Mouse (Mus musculus) cerebellum, adult 8-10 months (tissue): ENCODE measurements around the gene Cbx6.

ENCODE experiments used
- DNase-seq: peaks from one replicate; pipeline ENCODE4 v3.0.0; 2022

The Cbx6 gene

DNA sequence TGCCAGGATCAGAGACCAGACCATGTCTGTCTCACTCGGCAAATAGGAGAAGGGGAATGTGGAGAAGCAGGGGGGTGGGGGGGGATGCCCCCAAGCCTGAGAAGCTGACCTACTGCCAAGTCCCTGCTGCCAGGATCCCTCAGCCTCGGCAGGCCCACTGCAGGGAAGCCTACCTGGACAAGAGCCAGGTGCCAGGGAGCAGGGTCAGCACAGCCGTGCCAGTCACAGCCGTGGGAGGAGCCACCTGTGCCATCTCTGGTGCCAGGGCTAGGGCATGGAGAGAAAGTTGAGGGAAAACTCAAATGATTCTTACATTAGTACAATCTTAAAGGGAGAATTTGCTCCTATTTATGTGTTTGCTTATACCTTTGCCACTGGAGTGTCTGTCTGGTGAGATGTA is 32.2 kb downstream of the Cbx6 start:
- peak; percentile 75 for DNase-seq

DNA sequence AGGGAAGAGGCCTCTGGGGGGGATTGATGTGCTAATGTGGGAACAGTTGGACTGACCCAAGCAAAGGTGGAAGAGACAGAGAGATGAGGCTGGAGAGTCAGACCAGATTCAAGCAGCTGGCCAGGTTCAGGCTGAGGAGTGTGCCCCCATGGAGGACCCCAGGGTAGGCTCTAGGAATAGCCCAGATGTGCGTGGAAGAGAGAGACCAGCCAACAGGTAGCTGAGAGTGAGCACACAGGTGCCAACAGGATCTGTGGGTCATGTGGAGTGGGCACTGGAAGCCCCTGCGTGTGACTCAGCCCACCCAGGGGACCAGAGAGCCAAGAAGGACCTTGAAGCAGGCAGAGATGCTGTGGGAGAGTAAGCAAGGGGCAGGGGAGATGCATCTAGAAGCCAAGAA is 32.8 kb downstream of the Cbx6 start:
- no peak for DNase-seq

DNA sequence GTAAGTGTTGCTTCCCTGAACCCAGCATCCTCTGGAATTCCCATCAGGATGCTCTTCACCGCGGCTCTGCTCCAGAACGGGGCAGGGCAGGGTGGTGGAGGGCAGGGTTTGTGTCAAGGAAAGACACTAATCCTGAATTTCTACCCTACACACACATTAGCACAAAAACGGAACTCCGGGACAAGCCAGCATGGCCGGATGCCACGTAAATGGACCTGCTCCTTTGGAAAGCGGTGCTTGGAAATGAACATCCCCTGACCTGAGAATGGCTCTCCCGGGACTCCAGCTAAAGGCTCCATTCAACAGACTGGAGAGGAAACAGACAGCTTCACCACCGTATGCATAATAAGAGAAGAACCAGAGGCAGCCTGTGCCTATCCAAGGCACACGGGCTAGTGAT is 33.8 kb downstream of the Cbx6 start:
- DNase-seq: no peak

DNA sequence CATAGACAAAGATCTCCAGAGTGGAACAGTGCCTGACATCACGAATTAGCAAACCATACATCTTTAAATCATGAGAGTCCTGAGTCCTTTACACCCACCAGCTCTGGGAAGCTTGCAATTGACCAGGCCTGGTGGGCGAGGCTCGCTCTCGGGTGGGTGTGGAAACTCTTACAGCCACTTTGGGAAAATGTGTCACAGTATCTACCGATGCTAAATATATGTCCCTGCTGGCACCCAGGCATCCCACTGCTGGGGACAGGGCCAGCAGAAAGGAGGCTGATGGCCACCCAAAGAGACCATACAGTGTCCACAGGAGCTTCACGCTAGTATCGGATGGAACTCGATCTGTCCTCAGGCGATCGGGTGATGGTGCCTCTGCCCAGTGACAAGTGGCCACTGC is 35.9 kb downstream of the Cbx6 start:
- DNase-seq: no peak

DNA sequence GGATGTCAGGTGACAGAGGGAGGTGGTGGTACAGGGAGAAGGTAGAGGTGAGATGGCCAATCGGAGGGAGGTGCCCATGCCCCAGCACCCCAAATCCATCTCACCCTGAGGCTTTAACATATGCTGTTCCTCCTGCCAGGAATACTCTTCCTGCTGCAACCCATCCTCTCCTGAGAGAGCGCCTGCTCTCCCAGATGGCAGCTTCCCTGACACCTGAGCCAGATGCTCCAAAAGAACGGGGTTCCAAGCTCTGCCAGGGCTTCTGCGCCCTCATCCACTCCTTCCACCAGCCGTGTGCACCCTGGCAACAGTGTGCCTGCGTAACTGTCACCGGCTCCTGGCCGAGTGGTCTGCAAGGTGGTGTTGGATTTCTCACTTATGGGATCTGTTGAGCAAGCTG is 36.8 kb downstream of the Cbx6 start:
- DNase-seq: no peak

DNA sequence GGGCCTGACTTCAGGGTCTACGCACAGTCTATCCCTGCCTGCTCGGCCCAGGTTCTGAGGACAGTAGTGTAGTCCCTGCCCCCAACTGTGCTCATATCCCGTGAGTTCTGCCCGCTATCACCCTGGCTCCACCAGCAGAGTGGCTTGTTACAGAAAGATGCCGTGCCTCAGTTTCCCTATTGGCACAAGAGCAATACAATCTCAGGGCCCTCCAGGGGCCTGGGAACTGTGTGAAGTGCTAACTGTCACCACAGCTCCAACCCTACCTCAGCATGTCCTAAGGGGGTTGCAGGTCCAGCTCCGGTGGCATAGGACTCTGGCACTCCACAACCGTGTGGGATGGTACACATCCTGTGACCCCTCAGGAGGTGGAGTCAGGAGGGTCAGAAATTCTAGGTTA is 37.4 kb downstream of the Cbx6 start:
- no peak for DNase-seq

DNA sequence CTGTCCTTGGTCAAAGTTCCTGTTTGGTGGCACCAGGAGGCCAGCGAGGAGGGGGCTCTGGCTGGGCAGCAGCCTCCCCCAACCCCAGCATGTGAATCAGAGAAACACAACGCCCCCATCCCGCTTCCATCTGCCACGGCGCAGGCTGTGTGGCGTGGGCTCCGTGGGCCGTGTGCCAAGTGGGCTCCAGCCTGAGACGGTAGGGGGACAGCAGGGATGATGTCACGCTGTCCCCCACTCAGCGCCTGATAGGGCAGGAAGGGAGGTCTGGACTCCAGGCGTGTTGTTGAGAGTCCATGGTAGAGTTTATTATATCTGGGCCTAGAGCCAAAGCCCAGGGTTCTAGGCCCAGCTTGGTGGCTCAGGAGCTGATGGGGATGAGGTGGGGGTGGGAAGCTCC is 38.2 kb downstream of the Cbx6 start:
- DNase-seq: no peak

DNA sequence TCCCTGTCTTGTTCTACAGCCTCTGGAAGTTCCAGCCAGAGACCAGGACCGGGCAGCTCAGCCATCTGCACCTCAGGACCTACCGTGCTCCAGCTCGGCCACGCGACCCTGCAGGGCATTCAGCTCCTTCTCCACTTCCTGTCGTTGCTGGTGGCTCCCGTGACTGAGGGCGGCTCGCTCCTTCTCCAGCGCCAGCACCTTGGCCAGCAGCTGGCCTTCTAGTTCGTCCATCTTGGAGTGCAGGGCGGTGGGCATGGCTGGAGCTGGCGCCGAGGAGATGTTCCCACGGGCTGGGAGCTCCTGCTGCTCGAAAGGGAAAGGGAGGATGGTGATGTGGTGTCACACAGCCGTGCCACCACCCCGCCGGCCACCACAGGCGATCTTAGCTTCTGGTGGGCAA is 40.3 kb downstream of the Cbx6 start:
- DNase-seq: no peak

DNA sequence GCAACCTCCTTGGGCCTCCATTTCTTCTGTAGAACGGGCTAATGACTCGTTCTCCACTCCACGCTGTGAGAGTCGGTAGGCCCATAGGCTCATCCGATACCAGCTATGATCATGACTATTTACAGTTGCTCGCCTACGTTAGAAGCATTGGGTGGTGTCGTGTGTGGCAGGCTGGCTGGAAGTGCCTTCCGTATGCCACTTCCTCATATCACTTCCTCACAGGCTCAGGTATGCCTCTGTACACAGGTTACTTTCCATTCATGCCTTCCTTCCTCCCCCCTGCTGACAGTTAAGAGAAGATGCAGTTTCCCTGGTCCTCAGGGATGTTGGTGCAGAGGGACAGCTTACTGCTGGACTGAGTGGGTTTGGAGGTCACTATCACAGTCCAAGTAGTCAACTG is 41.4 kb downstream of the Cbx6 start:
- no peak for DNase-seq

DNA sequence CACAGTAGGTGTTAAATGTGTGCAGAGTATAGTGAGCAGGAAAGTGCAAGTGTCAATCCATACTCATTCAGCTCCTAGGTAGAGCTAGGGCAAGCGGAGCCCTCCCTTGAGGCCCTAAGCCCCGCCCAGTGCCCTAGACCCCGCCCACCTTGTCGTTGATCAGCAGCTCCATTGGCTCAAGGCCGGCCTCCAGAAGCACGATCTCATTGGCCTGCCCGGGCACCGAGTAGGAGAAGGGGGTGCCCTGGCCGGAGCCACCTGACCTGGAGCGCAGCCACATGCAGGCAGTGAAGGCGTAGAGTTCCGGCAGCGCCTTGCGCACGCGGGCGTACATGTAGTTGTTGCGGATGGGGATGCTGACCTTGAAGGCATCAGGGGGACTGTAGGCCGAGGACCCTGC is 42.0 kb downstream of the Cbx6 start:
- peak; percentile 54 for DNase-seq

DNA sequence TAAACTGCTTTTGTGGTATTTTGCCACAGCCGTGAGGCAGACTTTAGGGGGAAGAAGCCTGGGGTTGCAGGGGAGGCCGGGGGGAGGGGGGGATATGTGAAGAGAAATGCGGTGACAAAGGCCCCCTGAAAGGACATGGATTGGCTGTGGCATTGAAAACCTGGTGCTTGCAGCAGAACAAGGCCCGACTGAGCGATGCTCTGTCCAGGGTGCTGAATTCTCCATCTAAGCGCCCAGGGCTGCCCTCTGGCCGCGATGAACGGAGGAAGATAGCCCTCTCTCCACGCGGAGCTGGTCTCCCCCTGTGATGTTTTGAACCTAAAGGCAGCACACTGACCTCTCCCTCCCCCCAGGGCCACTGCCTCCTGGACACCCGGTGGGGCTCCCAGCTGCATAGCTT is 43.0 kb downstream of the Cbx6 start:
- DNase-seq: peak; percentile 22

DNA sequence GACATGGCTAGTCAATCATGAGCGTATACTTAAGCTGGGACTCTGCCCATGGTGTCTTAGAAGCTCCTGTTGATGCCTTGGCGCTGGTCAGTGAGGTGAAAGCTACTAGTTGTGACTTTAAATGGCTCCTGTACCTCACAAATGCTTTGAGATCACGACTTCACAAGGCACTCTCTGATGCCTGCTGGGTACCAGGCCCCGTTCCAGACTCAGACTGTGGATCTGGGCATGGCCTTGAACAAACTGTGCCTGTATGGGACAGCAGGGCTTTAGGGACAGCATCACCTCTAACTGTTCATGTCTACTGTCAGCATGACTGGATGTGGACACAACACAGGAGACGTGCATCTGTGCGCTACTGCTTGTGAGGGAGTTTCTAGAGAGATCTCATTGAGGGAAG is 43.6 kb downstream of the Cbx6 start:
- peak; percentile 62 for DNase-seq

DNA sequence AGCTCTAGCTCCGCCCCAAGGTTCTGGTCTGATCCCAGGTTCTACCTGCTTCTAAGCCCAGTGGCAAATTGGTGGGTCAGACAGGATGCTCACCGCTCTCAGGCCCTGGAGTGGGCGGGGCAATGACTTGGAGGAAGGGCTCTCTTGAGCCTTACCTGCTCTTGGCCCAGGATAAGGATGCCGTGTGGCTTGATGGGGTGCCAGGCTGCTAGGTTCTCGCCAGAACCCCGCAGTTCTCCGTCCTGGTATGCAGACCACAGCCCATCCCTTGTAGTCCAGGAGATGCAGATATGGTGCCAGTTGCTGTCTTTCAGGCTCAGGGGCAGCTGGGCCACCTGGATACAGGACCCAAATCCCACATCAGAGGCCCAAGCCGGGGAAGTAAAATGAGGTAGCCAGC is 44.4 kb downstream of the Cbx6 start:
- DNase-seq: peak; percentile 50

DNA sequence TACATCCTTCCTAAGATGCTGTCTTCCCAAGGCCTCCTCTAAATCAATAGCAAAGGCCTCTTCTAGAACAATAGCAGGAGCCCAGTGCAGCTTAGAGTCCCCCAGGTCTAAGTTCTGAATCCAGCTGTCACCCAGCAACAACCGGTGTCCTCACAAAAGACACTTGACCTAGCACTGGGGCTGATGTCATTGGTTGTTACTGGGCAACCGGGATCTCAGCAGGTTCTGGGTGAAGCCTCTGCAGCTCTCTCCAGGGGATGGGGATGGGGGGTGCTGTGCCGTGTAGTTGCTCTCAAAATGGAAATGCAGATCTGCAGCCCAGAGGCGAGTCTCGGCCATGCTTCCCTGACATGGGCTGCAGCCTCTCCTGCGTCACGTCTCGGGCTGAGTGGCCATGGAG is 46.7 kb downstream of the Cbx6 start:
- DNase-seq: no peak

DNA sequence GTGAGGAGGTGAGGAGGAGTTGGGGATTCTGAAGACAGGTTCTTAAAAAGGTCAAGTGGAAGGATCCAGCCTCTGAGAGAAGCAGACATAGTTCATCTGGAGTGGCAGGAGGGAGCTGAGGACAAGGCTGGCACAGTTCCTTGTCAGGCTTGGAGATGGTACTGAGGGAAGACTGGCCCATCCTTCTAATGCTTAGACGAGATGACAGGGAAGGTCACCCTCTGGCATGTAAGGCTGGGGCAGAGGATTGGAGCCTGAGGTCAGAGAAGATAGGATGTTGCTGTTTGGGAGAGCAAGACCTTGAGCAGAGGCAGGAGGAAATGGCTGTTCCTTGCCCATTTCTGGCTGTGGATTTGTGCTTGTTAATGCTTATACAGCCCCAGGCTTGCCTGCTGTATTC is 49.4 kb downstream of the Cbx6 start:
- DNase-seq: no peak

DNA sequence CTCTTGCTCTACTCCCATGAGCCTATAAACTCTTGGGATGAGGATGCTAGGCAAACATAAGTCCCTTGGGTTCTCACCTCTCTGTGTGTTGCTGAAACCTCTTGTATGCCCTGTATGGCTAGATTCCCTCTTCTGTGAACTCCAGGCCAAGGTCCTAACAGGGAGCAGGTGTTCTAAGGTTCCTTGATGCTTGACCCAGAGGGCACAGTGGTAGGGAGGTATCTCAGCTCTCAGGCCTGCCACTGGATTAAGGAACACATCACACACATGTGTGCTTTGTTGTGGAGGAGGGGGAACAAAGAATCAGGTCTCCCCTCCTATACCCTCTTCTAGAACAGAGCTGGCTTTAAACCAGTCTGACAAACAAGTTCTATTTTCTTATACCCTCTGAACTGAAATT is 56.7 kb downstream of the Cbx6 start, which contains the start of gene Dnal4:
Dnal4 (minus strand) TSS at position 101 of the 400 bp plus-strand sequence.
- DNase-seq: no peak

DNA sequence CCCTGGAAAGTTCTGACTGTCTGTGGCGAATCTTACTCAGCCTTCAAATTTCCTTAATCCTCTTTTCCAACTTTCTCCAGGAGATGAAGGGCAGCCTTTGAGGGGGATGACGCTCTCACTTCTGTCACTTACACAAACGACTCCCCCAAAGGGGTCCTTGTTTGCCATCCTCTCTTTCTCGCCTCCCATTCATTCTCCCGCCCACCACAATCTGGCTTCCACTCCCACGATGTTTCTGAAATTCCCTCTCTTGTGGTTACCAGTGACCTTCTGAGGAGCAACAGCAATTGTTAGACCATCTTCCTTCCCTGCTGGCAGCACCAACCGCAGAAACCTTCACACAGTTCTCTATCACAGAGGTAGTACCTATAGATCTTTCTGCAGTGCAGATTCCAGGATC is 58.8 kb downstream of the Cbx6 start:
- no peak for DNase-seq

DNA sequence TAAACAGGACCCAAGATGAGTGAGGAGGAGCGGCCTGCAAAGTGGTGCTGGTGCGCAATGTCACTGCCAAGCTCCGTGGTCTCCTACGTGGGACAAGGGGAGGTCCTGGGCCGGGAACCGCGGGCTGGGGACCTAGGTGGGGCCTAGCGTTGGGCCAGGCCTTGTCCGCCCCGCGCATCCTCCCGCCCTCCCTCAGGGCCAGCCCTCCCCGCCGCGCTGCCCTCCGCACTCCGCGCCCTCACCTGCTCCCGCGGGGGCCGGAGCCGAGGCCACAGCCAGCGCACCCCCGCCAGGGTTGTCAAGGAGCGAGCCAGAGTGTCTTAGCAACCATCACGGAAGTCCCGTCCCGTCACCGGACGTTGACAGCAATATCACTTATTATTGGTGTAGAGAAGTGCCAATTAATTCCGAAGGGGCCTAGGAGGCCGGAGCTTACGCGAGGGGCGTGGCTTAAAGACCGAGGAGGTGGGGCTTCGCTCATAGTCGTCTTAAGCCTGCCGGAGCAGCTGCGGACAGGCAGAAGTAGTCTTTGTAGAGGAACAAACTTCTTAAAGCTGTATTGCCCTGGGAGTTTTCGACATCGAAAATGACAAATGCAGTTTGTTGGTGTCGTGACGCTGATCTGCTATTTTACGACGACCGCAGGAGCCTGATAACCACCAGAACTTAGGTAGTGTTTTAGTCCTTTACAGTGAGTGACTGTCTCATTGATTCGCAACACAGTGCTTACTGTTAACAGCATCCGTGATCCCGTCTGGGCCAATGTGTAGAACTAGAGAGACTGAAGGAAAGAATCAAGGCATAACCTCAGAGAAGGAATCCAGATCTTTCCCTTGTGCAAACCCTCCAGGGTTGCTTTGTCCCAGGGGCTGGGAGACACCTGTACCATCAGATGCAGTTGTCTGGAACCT is 60.1 kb downstream of the Cbx6 start:
- DNase-seq: peak; percentile 95
